Mouse (Mus musculus) neural tube, embryonic 14.5 days (tissue): ENCODE measurements around the gene Gm21954. TPM values are rescaled to one million over a fixed set of nuclear protein-coding genes. Genes with fewer than 3 reads are reported as not detected.

Experiments used
- ATAC-seq: fragments of 200-750 bp; cut with Nextera tagmentation; 2 replicates; pipeline ENCODE4 v1.8.0; 2017; ENCODE audit warnings: low read depth, mild to moderate bottlenecking, moderate TSS enrichment, moderate library complexity
- H3K27ac ChIP-seq: fragments of 300-500 bp; sonication (generic); 2 replicates; pipeline ENCODE4 v1.5.1; 2014; ENCODE audit warnings: low read depth, mild to moderate bottlenecking, control low read depth, low read length, moderate library complexity, mixed read lengths
- H3K27me3 ChIP-seq: fragments of 300-500 bp; sonication (generic); 2 replicates; pipeline ENCODE4 v1.6.1; 2014; ENCODE audit warnings: low read length; ENCODE audit not compliant: control insufficient read depth, insufficient read depth
- H3K36me3 ChIP-seq: fragments of 300-500 bp; sonication (generic); 2 replicates; pipeline ENCODE4 v1.6.1; 2014; ENCODE audit warnings: low read length, mixed read lengths; ENCODE audit not compliant: control insufficient read depth, insufficient read depth
- H3K4me1 ChIP-seq: fragments of 300-500 bp; sonication (generic); 2 replicates; pipeline ENCODE4 v1.6.1; 2014; ENCODE audit warnings: low read length; ENCODE audit not compliant: control insufficient read depth, insufficient read depth
- H3K4me2 ChIP-seq: fragments of 300-500 bp; sonication (generic); 2 replicates; pipeline ENCODE4 v1.6.1; 2014; ENCODE audit warnings: mild to moderate bottlenecking, low read depth, low read length, control low read depth
- H3K4me3 ChIP-seq: fragments of 300-500 bp; sonication (generic); 2 replicates; pipeline ENCODE4 v1.5.1; 2014; ENCODE audit warnings: low read depth, low read length, control low read depth, mixed read lengths
- H3K9ac ChIP-seq: fragments of 300-500 bp; sonication (generic); replicated peaks from 2 replicates; pipeline ENCODE4 v1.6.1; 2014; ENCODE audit warnings: low read depth, mild to moderate bottlenecking, control low read depth, low read length, mixed read lengths
- H3K9me3 ChIP-seq: fragments of 300-500 bp; sonication (generic); 2 replicates; pipeline ENCODE4 v1.6.1; 2016; ENCODE audit warnings: low read length; ENCODE audit not compliant: control insufficient read depth
- WGBS: fragments of 180-500 bp; shearing (Covaris S2); extraction: QIAGEN DNeasy Blood & Tissue Kit; methylation state at CpG from one replicate; pipeline ENCODE4 v1.1.7; 2014; 5-methylcytosine and 5-hydroxymethylcytosine counted together
- polyA plus RNA-seq: library from polyadenylated mRNA; unstranded; fragments of >200 nt; fragmentation: Nextera tagmentation; extraction: Ambion mirVana; gene quantifications from 2 replicates; pipeline ENCODE4 v1.2.1, GENCODE M21; 2014

The Gm21954 gene
- polyA plus RNA-seq, 1 experiment from 2014 or later: not detected

DNA sequence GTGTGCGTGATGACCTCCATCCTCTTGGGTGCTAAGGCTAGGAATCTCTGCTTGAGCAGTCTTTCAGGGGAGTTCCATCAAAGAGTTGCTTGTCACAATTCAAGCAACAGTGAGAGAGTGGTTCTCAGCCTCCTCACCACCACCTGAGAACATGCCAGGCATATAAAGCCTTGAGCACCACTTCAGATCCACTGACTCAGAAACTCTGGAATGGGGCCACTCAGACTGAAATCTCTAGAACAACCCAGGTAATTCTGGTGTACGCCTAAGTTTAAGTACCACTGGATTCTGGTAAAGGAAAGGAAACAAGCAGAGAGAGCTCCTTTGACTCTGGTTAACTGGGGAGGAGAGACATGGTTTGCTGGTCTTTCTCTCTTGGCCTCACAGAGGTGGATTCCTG lies 19.5 kb downstream of the Gm21954 start:
- no peak overlapping the region for H3K4me3 ChIP-seq
- WGBS: 93% methylated on average over 2 of the region's 2 CpGs
- no peak overlapping the region for H3K4me2 ChIP-seq
- no peaks in the 10 kb centered on the region for H3K36me3 ChIP-seq
- H3K4me1 ChIP-seq: no peaks in the 10 kb centered on the region
- no peak for ATAC-seq
- no peaks in the 10 kb centered on the region for H3K9me3 ChIP-seq
- H3K27me3 ChIP-seq: no peaks in the 10 kb centered on the region
- H3K27ac ChIP-seq: no peak overlapping the region
- no peak overlapping the region for H3K9ac ChIP-seq

DNA sequence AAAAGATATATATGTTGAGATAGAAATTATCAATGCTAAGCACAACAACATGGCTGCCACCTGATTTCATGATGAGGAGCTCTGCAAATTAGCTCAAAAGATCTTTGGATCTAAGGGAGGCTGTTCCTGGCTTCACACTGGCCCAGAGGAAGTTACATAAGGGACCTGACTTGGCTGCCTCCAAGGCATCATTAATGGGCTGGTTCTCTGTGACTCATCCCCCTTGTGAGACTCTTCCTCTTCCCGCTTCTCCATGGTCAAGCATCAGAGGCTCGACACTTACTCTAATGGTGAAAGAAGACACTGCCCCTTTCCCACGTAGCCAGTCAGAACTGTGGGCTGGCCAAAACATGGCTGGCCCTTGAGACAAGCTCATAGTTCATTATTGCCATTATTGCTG lies 20.1 kb downstream of the Gm21954 start:
- ATAC-seq: no peak
- no peaks in the 10 kb centered on the region for H3K36me3 ChIP-seq
- no peaks in the 10 kb centered on the region for H3K4me1 ChIP-seq
- H3K4me2 ChIP-seq: no peak overlapping the region
- 71% methylated on average over 3 of the region's 3 CpGs for WGBS
- H3K9ac ChIP-seq: no peak overlapping the region
- no peak overlapping the region for H3K27ac ChIP-seq
- H3K27me3 ChIP-seq: no peaks in the 10 kb centered on the region
- H3K9me3 ChIP-seq: no peaks in the 10 kb centered on the region
- no peak overlapping the region for H3K4me3 ChIP-seq

DNA sequence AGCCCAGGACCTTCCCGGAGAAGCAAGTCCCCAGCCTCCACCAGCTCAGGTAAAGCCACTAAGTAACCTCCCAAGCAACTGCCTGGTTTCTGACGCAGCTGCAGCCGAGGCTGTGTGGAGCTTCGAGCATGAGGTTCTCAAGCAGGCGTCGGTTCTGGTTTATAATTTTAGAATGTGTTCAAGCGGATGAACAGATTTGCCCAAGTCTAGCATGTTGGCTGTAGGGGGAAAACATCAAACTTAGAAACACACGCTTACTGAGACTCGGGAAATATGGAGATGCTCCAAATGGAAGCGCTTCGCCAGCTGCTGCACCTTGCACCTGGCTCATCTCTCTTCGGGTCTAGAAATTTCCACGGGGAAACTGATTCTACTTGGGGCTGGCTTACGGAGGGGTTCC lies 21.0 kb downstream of the Gm21954 start:
- no peaks in the 10 kb centered on the region for H3K4me1 ChIP-seq
- no peaks in the 10 kb centered on the region for H3K27me3 ChIP-seq
- 95% methylated on average over 14 of the region's 14 CpGs for WGBS
- no peaks in the 10 kb centered on the region for H3K9me3 ChIP-seq
- no peak overlapping the region for H3K27ac ChIP-seq
- H3K36me3 ChIP-seq: no peaks in the 10 kb centered on the region
- no peak overlapping the region for H3K4me3 ChIP-seq
- no peak overlapping the region for H3K4me2 ChIP-seq
- ATAC-seq: no peak
- H3K9ac ChIP-seq: no peak overlapping the region

DNA sequence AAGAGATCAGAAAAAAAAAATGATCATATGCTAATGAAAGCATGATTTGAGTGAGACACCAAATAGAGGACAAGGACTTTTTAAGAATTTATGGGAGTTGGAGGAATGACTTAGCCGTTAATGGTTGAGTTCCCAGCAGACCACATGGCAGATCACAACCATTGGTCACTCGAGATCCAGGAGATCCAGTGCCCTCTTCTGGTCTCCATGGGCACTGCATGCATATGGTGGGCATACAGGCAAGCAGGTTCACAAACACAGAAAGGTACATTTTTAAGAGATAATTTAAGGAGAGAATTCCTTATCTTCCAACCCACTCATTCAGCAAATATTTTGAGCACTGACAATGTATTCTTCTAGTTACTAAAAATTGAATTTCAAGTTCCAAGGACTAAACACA lies 22.9 kb downstream of the Gm21954 start:
- Histone ChIP-seq H3K4me3 (no peak overlapping the region), H3K9me3 (no peaks in the 10 kb centered on the region), H3K27me3 (no peaks in the 10 kb centered on the region), H3K9ac (no peak overlapping the region), H3K36me3 (no peaks in the 10 kb centered on the region), H3K4me2 (no peak overlapping the region), H3K27ac (no peak overlapping the region), H3K4me1 (no peaks in the 10 kb centered on the region)
- WGBS: 85% methylated on average over 2 of the region's 2 CpGs
- ATAC-seq: no peak

DNA sequence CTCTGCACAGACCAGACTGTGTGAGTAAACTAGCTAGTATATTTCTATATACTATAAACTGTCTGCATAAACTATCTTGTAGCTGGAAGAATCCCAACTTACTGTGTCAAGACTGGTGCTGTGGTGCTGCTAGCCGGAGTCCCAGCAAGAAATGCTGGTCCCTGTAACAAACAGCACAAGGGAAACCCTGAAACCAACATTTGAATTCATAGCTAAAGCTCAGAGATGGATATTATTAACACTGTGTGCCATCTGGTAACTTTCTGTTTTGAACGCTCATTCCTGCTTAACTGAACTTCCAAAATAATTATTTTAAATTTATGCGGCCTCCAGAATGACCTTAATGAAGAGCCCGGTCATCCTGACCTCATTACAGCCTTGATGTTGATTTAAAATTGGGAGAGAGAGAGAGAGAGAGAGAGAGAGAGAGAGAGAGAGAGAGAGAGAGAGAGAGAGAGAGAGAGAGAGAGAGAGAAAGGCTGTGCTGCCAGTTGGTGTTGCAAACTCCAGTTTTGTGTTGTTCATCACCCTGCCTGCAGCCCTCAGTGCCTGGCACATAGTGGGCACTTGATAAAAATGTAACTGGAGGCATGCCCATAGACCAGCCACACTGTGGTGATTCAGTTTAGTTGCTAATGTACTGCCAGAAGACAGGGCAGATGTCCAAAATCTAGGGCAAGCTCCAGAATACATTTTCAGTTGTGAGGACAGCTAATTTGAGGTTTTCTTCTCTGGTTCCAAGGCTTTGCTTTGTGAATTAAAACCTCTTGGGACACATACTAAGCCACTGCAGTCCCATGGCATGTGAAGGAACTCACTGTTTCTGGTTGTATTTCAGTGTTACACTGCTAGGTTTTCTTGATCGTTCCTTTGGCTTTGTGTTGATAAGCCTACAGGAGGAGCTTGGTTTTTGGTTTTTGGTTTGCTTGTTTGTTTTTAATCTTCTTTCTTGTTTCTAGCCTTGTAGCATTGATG lies 24.2 kb downstream of the Gm21954 start:
- Histone ChIP-seq H3K9ac (no peak overlapping the region), H3K4me2 (no peak overlapping the region), H3K36me3 (no peaks in the 10 kb centered on the region), H3K9me3 (no peaks in the 10 kb centered on the region), H3K4me1 (no peaks in the 10 kb centered on the region), H3K4me3 (no peak overlapping the region), H3K27me3 (no peaks in the 10 kb centered on the region), H3K27ac (no peak overlapping the region)
- WGBS: 77% methylated on average over 5 of the region's 5 CpGs
- no peak for ATAC-seq

DNA sequence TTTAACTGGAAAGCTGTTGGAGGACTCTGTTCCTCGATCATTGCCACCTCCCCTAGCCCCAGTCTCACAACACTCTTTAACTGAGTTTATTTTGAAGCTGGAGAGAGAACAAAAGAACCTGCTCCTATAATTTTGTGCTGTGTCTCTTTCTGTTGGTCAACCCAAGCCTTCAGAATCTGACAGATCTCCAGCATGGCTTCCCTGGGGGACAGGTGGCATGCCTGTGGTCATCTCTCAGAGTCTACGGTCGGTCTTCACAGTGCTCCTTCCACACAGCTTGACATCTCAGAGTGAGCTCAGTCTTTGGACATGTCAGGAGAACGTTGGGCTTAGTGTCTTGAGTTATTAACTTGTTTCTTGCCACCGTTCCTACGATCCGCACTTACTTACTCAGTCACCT lies 25.3 kb downstream of the Gm21954 start:
- WGBS: 89% methylated on average over 7 of the region's 7 CpGs
- no peak for ATAC-seq
- Histone ChIP-seq H3K4me1 (no peaks in the 10 kb centered on the region), H3K4me3 (no peak overlapping the region), H3K27ac (no peak overlapping the region), H3K27me3 (no peaks in the 10 kb centered on the region), H3K9ac (no peak overlapping the region), H3K36me3 (no peaks in the 10 kb centered on the region), H3K4me2 (no peak overlapping the region), H3K9me3 (no peaks in the 10 kb centered on the region)

DNA sequence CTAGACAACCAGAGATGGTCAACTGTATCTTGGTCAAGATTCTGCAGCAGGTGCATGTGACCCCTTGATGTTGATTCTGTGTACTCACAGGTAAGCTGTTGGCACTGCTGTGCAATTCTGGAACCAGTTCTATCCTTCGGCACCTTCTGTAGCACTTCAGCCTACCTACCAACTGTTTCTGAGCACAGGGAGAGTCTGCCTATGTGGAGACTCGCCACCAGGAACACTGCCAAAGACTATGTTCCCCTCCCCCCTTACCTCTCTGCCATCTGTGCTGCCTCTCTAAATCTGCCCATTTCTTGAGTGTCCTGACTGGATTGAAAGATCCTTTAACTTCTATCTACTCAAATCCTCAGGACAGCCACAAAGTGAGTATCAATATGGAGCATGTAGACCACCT lies 28.3 kb downstream of the Gm21954 start:
- no peaks in the 10 kb centered on the region for H3K9me3 ChIP-seq
- no peaks in the 10 kb centered on the region for H3K36me3 ChIP-seq
- H3K4me1 ChIP-seq: no peaks in the 10 kb centered on the region
- H3K4me3 ChIP-seq: no peak overlapping the region
- no peaks in the 10 kb centered on the region for H3K27me3 ChIP-seq
- 96% methylated on average over 2 of the region's 2 CpGs for WGBS
- no peak for ATAC-seq
- no peak overlapping the region for H3K27ac ChIP-seq
- no peak overlapping the region for H3K4me2 ChIP-seq
- no peak overlapping the region for H3K9ac ChIP-seq

DNA sequence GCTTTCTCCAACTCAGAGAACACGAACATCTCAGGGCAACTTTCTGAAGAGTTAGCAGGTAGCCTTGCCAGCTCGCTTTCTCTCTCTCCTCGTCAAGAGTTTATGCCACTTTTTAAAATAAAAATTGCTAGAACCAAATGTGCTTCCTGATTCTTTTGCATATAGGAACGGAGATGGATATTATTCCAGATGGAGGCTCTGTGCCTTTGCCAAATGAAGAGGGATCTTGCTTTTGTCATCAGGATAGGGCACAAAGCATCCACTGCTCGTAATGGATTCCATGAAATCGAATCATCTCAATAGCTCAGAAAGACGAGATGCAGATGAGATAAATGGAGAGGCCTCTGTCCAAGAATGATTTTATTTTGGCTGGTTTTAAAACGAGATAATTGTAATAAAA lies 28.7 kb downstream of the Gm21954 start:
- 89% methylated on average over 8 of the region's 8 CpGs for WGBS
- Histone ChIP-seq H3K36me3 (no peaks in the 10 kb centered on the region), H3K27ac (no peak overlapping the region), H3K9me3 (no peaks in the 10 kb centered on the region), H3K4me1 (no peaks in the 10 kb centered on the region), H3K4me3 (no peak overlapping the region), H3K4me2 (no peak overlapping the region), H3K27me3 (no peaks in the 10 kb centered on the region), H3K9ac (no peak overlapping the region)
- no peak for ATAC-seq

DNA sequence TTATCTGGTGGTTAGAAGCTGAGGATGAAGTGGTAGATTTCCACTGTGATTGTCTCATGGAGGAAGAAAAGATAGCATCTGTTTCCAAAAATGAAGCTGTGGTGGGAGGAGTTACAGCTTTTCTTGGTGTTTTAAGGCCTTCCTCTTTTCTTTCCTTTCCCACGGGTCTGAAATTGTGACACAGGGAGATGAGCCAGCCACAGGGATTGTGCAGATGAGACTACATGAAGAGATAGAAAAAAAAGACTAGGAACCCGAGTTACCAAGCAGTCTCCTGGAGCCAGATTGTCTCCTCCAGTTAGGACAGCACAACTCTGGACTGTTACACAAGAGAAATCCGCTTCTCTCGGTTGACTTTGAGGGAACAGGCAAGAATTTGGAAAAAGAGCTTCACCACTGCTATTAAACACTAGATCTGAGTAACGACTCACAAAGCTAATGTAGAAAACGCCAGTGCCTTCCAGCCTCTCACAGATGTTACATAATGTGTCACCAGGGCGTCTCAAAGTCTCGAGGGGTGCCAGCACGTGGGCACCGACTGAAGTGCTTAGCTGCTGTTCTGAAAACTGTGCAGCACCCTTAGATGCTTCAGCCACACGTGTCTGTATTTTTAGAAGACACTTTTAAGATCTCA lies 29.9 kb downstream of the Gm21954 start:
- Histone ChIP-seq H3K4me1 (no peaks in the 10 kb centered on the region), H3K27me3 (no peaks in the 10 kb centered on the region), H3K9me3 (no peaks in the 10 kb centered on the region), H3K9ac (no peak overlapping the region), H3K27ac (no peak overlapping the region), H3K4me3 (no peak overlapping the region), H3K36me3 (no peaks in the 10 kb centered on the region), H3K4me2 (no peak overlapping the region)
- WGBS: 76% methylated on average over 11 of the region's 11 CpGs
- ATAC-seq: no peak
